Mouse (Mus musculus) kidney, adult 8-10 months (tissue): Measurements from ENCODE around the gene Gm3854.
"Not testable (repeated sequence)": the region's sequence is repeated elsewhere in the genome, so short reads cannot be mapped to it uniquely, and the experiment has no call there.

Experiments used
- DNase-seq, 2 experiments: peaks; one replicate each; pipeline ENCODE4 v3.0.0; 2022

Gm3854 gene

GRCm38 (mm10) chr7:6343501-6344071 is at the start of gene Gm3854:
Gene Gm3854 (plus strand): TSS chr7:6343759.
- DNase-seq: peak; percentile 38 to 51

DNA sequence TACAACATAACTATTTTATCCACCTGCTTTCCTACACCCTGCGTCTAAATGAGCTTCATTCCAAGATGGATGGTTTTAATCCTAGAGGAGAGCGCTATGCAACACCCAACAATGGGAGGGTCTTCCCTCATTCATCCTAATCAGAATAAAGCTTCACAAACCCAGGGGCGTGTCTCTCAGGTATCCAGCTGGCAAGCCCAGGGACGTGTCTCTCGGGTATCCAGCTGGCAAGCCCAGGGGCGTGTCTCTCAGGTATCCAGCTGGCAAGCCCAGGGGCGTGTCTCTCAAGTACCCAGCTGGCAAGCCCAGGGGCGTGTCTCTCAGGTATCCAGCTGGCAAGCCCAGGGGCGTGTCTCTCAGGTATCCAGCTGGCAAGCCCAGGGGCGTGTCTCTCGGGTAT is 42.8 kb upstream of the Gm3854 start:
- not testable (repeated sequence) for DNase-seq

DNA sequence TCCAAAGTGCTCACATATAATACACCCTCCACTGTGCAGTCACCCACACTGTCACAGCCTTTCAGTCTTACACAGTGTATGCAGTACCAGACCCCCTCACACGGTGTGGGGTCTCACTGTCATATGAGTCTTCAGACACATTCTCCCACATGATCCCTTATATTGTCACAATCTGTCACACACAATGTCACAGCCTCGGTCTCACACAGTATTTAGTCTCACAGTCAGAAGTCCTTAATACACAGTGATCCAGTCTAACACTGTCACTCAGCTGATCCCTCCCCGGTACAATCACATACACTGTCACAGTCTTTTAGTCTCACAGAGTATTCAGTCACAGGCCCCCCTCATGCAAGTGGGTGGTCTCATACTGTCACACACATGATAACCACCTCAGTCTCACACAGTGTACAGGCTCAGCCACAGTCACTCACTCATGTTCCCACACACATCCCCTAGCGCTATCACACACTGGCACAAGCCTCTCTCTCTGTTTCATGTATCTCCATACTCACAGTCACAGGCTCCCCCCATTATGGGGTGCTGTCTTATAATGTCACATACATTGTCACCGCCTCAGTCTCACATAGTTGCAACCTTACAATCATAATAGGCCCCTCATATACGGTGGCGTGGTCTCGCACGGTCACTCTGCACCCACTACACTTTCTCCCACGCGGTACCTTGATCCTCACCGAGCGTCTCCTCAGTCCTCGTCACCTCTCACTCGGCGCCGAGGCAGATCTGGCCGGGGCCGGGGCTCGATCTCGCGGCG is 12.9 kb upstream of the Gm3854 start:
- no peak for DNase-seq

GRCm38 (mm10) chr7:6331233-6331956 is 12.2 kb upstream of the Gm3854 start, which contains the start of gene Zfp583:
Gene Zfp583 (minus strand): TSS chr7:6331285.
- peak; percentile 62 to 68 for DNase-seq

GRCm38 (mm10) chr7:6339865-6340264 is 3.7 kb upstream of the Gm3854 start:
- DNase-seq: no peak

DNA sequence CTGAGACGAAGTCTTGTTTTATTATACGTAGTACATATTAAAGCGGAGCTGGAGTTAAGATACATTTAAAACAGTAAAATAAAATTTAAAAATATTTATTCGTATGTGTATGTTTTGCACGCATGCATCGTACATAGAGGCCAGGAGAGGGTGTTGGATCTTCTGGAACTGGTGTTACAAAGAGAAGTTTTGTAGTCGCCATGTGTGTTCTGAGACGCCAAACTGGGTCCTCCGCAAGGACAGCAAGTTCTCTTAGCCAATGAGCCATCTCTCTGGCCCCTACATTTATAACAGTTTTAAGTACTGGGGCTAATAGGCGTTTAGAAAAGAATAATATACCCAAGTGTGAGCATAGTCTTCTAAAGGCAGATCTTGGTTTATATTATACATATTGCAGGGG is 565 bp downstream of the Gm3854 start:
- no peak for DNase-seq

GRCm38 (mm10) chr7:6358121-6358520 is 14.6 kb downstream of the Gm3854 start:
- no peak for DNase-seq

- DNase-seq: no peak
Observed at GRCm38 (mm10) chr7:6358937-6359590, 15.5 kb downstream of the Gm3854 start.

- no peak for DNase-seq
Observed at GRCm38 (mm10) chr7:6360477-6361060, 17.0 kb downstream of the Gm3854 start.

GRCm38 (mm10) chr7:6361756-6362155 is 18.2 kb downstream of the Gm3854 start:
- no peak for DNase-seq

DNA sequence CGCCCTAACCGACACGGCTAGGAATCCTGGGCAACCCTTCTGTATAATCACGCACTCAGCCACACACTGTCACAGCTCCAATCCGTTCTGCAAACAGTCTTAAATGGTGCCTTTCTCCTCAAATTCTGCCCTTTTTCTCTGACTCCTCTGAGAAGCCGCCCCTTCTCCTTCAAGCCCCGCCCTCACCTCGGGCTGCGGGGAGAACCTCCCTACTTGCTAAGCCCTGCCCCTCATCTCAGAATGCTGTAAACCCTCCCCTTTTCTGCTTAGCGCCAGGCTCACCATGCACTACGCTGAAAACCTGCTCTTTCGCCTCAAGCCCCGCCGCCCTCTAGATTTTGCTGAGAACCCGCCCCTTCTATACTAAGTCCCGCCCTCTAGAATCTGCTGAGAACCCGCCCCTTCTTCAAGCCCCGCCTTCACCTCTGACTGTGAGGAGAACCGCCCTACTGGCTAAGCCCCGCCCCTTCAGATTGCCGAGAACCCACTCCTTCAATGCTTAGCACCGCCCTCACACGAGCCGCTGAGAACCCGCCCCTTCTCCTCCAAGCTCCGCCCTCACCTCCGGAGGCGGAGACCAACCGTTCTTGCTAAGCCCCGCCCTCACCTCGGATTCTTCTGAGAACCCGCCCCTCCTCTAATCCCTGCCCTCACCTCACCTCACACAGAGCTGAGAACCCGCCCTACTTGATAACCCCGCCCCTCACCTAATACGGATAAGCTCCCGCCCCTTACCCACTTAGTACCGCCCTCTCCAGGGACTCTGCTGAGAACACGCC is 18.9 kb downstream of the Gm3854 start:
- DNase-seq: peak; percentile 99

DNA sequence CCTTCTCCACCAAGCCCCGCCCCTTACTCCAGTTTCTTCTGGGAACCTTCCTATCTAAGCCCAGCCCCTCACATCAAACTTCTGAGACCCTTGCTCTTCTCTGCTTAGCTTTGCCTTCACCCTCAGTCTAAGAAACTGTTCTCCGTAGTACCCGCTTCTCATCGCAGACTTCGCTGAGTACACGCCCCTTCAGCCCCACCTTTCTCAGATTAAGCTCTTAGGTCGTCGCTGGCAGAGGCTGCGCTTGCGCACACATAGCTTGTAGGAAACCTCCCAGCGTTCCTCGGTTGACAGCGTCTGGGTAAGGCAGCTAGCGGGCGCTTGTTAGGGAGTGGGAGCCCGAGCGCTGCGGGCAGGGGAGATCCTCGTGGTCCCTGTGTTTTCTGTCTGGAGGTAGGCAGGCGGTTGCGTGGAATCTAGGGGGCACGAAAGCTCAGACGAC is 19.5 kb downstream of the Gm3854 start, which contains the start of gene Zfp78:
Zfp78 (plus strand) TSS at position 234 of the 442 bp plus-strand sequence.
- DNase-seq: no peak

- no peak for DNase-seq
Observed at GRCm38 (mm10) chr7:6364761-6365160, 21.2 kb downstream of the Gm3854 start.

- DNase-seq: no peak
Observed at GRCm38 (mm10) chr7:6367185-6367584, 23.6 kb downstream of the Gm3854 start.

- not testable (repeated sequence) for DNase-seq
Observed at GRCm38 (mm10) chr7:6368146-6368545, 24.6 kb downstream of the Gm3854 start.

- DNase-seq: no peak
Observed at GRCm38 (mm10) chr7:6369460-6369859, 25.9 kb downstream of the Gm3854 start.

DNA sequence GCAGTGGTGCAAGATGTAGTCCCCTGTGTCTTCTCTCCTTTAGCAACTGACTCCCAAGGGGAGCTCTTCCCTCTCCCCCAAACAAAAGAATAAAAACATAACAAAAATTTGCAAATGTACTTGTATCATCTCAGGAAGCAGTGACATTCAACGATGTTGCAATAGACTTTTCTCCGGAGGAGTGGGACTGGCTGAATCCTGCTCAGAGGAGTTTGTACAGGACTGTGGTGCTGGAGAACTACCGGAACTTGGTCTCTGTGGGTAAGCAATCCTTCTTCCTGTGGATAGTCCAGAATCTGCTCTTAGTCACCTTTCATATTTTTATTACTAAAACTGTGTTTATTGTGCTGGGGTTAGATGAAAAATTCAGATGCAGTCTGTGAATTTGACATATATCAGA is 29.4 kb downstream of the Gm3854 start:
- no peak for DNase-seq

DNA sequence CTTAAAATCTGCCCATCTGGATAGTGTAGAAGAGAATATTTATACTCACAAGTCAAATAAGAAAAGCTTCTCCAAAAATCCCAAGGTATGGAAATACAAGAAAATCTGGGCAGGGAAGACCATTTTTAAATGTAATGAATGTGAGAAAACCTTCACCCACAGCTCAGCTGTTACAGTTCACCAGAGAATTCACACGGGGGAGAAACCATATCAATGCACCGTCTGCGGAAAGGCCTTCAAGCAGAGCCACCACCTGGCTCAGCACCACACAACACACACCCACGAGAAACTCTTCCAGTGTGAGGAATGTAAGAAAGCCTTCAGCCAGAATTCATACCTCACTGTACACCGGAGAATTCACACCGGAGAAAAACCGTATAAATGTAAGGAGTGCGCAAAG is 34.9 kb downstream of the Gm3854 start:
- no peak for DNase-seq

- DNase-seq: no peak
Observed at GRCm38 (mm10) chr7:6381431-6381830, 37.9 kb downstream of the Gm3854 start.

GRCm38 (mm10) chr7:6383044-6383455 is 39.5 kb downstream of the Gm3854 start, which contains the start of gene Zfp28:
Gene Zfp28 (plus strand): TSS chr7:6383295.
- peak; percentile 94 to 95 for DNase-seq

GRCm38 (mm10) chr7:6384011-6384410 is 40.5 kb downstream of the Gm3854 start:
- no peak for DNase-seq

- no peak for DNase-seq
Observed at GRCm38 (mm10) chr7:6386995-6387394, 43.4 kb downstream of the Gm3854 start.
